Mouse (Mus musculus) kidney, adult 2 months (tissue): ENCODE data around the gene Xrra1.

Experiments used
- CTCF ChIP-seq: fragments of 200-500 bp; conservative IDR thresholded peaks from 2 replicates; pipeline ENCODE4 v1.5.1; 2011; ENCODE audit warnings: low read depth, mild to moderate bottlenecking, control low read depth, low read length, moderate library complexity, mixed read lengths; ENCODE audit not compliant: insufficient read depth, insufficient read length
- POLR2A ChIP-seq: fragments of 200-500 bp; IDR thresholded peaks from one replicate; pipeline ENCODE4 v1.6.1; 2011; ENCODE audit warnings: low read depth, low read length, control low read depth

DNA sequence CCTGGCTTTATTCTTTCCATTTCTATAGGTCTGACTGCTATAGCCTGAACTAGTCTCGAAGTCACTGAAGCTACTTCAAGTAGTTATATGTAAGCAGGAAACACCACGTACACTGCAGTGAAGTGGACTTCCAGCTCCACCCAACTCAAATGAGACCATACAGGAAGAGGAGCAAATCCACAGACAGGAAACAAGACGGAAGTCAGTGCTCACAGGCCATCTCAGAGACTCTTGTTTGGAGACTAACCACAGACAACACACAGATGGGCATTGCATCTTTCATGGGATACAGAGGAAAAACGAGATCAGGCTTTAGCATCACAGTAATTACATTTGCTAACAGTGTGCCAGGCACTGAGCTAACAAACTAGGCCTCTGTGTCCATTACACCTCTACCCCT lies 87.4 kb downstream of the Xrra1 start:
- TF ChIP-seq POLR2A, result no peak
- no peak for TF ChIP-seq CTCF
